Mouse (Mus musculus): Measurements from ENCODE around the gene Gm1123.

Gm1123 gene

DNA sequence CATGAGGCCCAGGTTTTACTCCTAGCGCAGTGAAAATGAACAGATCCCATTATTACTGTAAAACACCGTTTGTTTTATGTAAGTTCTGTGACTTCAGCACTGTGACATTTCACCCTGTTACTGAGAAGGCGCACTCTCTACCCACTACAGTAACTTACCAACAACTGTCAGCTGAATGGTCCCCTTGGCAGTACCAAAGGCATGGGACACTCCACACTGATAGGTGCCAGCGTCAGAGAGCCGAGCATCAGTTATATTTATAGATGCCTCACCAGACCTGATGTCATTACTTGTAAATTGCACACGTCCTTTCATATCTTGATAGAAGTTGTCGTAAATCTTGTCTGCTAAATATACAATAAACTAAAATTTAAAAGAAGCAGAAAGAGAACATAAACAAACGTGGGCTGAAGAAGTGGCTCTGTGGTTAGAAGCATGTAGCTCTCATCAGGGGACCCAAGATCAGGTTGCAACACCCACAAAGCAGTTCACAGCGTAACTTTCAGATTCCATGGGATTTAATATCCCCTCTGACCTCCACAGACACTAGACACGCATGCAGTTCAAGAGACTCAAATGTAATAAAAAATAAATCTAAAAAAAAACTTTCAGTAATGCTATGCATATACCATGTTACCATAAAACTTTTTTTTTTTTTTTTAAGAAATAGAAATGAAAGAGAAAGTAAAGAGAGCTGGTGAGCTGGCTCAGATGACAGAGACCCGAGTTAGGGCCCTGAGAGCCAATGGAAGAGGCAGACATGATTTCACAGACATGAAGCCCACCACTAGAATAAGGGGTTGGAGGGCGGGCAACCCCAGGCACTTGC, 26.2 kb downstream of the Gm1123 start:
- no peak for DNase-seq (ENCODE audit: extremely low spot score, low spot score)

DNA sequence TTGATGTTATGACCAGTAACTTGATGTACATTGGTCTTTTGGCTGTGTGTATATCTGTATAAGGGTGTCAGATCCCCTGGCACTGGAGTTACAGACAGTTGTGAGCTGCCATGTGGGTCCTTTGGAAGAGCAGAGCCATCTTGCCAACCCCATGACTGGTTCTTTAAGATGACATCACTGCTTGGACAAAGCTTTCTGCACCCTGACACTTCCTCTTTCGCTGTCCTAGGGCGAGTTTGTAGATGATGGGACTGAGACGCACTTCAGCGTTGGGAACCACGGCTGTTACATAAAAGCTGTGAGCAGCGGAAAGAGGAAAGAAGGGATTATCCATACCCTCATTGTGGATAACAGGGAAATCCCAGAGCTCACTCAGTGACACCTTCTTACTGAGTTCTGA, 34.2 kb downstream of the Gm1123 start:
- DNase-seq (ENCODE audit: extremely low spot score, low spot score), result no peak

DNA sequence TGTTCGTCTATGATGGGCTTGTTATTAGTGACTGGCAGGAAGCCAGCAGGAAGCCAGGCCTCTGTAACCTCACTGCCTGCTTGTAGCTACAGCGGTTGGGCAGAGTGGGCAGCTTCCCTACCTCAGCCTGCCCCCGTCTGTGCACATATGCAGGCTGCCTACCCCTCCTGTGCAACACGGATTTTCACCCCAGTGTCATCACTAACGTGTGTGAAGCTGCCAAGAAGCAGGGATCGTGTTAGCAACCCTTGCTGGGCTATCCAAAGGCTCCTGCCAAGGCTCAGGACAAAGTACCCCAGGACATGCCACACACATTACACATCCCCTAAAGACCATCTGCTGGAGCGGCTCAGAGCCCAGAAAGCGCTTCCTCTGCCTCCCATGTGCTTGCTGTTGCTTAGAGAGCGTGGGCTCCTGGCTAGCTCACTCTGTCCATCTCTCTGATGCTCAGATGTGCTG, 35.6 kb downstream of the Gm1123 start:
- no peak for DNase-seq (ENCODE audit: extremely low spot score, low spot score)

DNA sequence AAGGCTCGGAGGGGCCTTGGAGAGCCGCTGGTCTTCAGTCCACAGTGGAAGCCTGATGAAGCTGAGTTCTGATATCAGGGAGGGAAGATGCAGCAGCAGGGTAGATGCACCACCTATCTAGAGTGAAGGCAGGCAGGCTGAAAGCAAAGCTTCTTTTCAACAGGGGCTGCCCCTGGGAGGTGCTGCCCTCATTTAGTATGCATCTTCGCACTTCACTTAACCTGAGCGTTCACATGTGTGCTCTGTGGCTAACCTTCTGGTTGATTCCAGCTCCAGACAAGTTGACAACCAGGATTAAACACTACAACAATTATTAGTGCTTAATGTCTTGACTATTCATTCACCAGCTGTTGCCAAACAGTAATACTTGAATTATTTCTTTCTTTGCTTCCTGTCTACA, 41.4 kb downstream of the Gm1123 start:
- DNase-seq (ENCODE audit: extremely low spot score, low spot score), result no peak

GRCm38 (mm10) chr9:98987131-98987530, 48.4 kb downstream of the Gm1123 start:
- DNase-seq (ENCODE audit: extremely low spot score, low spot score), result no peak

DNA sequence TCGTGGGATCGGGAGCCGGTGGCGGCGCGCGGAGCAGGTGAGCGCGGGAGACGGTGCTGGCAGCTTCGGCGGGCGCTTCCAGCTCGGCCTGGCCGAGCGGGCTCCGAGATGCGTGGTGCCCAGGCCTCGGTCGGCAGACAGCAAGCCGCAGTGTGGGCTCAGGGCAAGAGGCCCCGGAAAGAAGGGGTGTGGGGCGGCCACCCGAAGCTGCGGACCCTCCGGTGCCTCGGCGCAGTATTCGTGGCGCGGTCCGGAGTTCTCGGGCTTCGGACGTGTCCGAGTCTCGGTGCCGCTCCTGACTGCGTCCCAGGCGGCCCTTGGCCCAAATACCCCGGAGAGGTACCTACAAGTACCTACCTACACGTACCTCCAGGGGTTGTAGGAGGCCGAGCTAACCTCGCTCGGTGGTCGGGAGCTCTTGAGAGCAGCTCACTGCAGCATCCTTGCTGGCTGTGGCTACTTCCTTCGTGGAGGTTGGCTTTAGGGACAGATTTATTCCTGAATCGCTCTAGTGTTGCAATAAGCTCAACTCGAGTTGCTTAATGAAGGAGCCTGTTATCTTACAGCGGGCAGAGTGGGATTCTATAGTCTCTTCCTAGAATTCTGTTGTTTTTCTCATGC, 48.9 kb downstream of the Gm1123 start:
- DNase-seq (ENCODE audit: extremely low spot score, low spot score), result no peak

DNA sequence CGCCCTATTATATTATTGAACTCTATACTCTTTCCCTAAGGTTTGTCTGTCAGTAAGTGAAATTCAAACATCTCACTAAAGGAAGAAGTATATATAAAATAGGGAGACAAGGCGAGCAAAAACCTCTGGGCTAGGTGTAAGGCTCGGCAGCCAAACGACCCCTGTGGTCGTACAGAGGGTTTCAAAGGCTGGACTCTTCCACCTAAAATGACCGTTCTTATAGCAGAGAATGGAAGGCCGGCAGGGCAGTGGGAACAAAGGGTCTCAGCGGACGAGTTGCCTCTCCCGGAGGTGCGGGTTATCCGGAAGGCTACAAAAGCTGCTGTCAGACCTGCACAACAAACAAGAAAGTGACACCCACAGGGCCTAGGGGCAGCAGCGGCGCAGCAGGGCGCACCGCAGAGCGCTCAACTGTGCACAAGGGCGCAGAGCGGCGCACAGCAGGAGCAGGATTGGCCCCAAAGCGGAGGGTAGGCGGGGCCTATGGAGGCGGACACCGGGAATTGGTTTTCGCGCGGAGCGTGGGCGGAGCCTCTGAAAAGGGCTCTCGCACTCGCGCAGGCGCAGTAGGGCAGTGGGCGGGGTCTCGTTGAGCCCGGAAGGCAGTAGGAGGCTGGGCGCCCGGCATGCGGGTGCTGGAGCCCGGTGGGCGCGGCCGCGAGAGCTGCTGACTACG, 49.6 kb downstream of the Gm1123 start, which contains the start of gene Faim:
Gene Faim (plus strand): TSS at position 574 of the 676 bp plus-strand sequence.
- DNase-seq (ENCODE audit: extremely low spot score, low spot score), result peak; percentile 100

- peak; percentile 95 for DNase-seq (ENCODE audit: extremely low spot score, low spot score)
These were observed 55.8 kb downstream of the Gm1123 start for GRCm38 (mm10) chr9:98979431-98980416.

- DNase-seq (ENCODE audit: extremely low spot score, low spot score), result no peak
These were observed 59.0 kb downstream of the Gm1123 start for GRCm38 (mm10) chr9:98976520-98976919.

DNA sequence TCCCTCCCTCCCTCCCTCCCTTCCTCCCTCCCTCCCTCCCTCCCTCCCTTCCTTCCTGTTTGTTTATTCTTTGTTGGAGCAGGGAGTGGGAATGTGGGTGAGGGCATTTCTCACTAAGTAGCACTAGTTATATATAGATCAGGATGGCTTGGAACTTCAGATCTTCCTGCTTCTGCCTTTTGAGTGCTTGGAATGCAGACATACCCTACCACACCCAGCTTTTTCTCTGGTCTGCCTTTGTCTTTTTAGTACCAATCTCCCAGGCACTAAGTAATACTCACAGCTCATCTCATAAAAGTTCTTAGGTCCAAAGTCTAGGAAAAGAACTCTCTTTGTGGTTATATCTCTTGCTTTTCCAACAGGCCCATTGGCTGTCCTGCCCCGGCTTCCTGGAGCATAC, 59.4 kb downstream of the Gm1123 start:
- DNase-seq (ENCODE audit: extremely low spot score, low spot score), result no peak

- no peak for DNase-seq (ENCODE audit: extremely low spot score, low spot score)
These were observed 60.6 kb downstream of the Gm1123 start for GRCm38 (mm10) chr9:98974898-98975297.

DNA sequence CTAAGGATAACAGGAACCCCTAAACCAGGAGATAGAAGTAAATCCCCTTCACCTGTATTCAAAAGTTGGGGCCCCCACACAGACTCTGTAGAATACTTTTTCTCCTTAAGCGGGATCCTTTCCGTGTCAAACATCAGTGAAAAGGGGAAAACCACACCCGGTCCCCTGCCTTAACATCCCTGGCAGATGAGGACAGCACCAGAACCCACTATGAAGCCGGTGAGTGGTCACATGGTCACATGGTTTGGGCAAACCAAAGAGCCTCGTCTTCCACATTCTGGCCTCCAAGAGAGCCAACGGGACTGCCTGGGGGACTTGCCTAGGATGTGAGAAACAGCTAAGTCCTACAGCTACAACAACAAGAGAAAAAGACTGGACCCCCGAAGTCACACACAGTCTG, 62.0 kb downstream of the Gm1123 start:
- DNase-seq (ENCODE audit: extremely low spot score, low spot score), result peak; percentile 38

DNA sequence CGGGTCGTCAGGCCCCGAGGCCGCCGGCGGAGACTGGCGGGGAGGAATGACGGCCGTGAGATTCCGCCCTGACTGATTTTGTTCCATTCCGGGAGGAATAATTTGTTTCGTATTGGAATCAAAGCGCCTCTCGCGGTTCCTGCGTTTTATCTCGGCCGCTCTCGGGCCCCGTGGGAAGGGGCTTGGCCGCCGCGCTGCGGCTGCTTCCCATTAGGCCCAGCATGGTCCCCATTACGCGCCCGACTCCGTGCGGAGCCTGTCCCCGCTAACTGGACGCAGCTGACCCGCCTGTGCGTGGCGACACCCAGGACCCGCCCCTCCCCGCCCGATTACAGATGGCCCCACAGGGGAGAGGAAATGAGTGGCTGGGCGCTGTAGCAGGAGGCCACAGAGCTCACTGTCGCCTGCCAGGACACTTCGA, 62.4 kb downstream of the Gm1123 start:
- DNase-seq (ENCODE audit: extremely low spot score, low spot score), result peak; percentile 60

- peak; percentile 58 for DNase-seq (ENCODE audit: extremely low spot score, low spot score)
These were observed 70.4 kb downstream of the Gm1123 start for GRCm38 (mm10) chr9:98965084-98965483.

DNA sequence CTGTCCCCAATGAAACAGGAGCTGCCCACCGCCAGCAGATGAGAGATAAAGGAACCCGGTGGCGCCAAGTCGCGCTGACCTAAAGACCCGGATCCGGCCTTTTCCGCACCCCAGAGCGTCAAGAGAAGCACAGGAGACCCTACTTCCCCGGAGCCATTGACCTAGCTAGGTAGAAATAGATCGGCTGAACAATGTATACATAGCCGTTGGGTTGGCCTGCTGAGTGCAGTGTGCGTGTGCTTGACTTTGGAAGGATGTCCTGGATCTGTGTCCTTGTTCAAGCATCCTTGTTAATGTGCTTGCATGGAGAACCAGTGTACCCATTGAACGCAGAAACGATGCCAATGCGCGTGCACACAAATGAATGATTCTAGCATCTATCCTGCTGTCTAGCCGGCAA, 71.9 kb downstream of the Gm1123 start:
- DNase-seq (ENCODE audit: extremely low spot score, low spot score), result peak; percentile 38

- DNase-seq (ENCODE audit: extremely low spot score, low spot score), result no peak
These were observed 72.9 kb downstream of the Gm1123 start for GRCm38 (mm10) chr9:98962478-98963142.

- DNase-seq (ENCODE audit: extremely low spot score, low spot score), result peak; percentile 48
These were observed 73.7 kb downstream of the Gm1123 start for GRCm38 (mm10) chr9:98961591-98962477.

DNA sequence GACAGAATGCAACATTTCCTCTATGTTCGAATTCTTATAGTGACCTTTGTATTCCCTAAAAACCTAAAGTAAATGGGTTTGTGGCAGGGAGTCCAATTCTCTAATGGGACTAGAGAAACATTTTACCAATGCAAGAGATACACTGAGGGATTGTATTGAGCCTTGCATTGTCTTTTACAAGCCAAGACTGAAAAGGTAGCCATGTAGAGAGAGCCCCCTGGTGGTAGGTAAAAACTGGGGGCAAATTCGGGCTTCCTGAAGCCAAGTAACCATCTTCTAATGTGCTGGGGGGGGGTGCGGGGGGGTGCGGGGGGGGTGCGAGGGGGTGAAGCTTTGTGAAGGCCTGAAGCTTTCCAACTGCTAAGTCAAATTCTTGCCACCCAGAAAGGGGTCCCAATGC, 75.2 kb downstream of the Gm1123 start:
- DNase-seq (ENCODE audit: extremely low spot score, low spot score), result no peak

DNA sequence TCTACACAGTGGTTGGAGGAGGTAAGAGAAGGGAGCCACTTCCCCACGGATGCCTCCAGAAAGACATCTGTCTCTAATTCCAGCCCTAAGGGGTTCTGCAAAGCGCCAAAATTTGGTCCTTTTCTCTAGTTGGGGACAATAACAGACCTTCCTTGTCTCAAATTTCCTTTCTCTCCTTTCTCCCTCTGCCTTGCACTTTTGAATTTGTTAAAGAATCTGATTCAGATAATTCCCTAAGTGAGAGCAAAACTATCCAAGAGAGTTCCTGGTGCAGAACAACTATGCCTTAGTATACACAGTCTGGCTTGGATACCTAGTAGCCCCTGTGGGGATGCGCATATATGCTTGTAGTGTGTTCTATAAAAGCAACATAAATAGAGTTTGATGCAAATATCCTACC, 75.7 kb downstream of the Gm1123 start:
- DNase-seq (ENCODE audit: extremely low spot score, low spot score), result no peak
